Mouse (Mus musculus): Measurements from ENCODE around the gene Purb.
"Not testable (repeated sequence)": the region's sequence is repeated elsewhere in the genome, so short reads cannot be mapped to it uniquely, and the experiment has no call there.

The Purb gene

DNA sequence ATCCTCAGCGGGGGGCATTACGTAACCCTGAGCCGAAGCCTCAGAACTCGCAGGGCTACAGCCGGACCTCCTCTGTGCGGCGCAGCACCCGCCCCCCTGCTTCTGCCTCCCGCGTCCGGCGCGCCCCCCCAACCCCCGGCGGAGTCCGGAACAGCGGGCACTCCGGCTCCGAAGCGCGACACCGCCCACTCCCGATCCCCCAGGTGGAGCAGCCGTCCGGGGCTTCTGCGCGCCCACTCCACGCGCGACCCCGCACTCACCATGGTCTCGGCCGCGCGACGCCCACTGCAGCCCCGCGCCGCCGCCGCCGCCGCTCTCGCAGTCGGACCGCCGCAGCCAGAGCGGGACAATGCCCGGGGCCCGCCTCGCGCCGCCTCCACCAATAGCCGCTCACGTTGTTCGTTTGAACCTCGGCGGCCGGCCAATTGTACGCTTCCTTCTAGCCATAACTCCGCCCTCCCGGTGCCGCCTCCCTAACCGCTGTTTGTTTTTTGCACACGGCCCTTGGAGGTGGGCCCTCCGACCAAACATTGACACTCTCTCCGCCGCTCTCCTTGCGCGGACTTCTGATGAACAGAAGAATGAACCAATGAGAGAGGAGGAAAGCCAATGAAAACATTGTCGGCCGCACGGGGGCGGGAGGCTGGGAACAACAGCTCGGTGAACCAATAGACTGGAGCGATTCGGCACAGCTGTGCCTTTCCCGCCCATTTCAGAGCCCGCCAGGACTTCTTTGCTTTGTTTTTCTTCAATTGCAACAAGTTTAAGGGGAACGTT is 31.5 kb downstream of the Purb start, which contains the start of gene H2afv:
Gene H2afv (minus strand): TSS at position 367 of the 777 bp plus-strand sequence.
- DNase-seq (ENCODE audit: low read depth): peak; percentile 99

DNA sequence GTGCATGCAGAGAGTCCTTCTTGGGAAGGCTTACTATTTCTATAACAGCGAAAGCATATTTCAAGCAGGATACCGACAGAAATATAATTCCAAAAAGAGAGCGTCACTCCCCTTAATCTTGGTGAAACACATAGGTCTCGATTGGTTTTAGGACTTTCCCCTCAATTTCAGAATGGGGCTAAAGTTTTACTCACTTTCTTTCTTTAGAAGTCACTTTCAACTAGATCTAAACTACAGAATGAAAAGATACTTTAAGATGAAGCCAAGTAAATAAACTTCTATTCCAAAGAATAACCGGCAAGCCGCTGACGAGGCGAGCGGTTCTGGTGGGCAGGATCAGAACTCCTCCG is 32.0 kb downstream of the Purb start:
- DNase-seq (ENCODE audit: low read depth): no peak

DNA sequence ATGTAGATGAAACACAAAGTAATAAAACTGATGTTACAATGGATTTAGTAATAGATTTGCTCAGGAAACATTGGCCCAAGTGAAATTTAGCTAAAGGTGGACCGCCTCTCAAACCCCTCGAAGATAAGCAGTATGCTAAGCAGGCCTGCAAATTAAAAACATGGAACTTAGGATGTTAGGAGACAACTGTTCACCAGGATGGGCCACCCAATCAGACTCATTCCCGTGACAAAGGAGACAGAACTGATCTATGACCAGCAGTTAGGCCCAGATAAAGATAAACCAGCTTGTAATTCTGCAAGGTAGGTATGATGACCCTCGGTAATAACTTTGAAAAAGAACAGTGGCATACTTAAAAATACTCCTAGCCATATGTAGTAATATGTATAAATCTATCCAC is 32.6 kb downstream of the Purb start:
- no peak for DNase-seq (ENCODE audit: low read depth)

DNA sequence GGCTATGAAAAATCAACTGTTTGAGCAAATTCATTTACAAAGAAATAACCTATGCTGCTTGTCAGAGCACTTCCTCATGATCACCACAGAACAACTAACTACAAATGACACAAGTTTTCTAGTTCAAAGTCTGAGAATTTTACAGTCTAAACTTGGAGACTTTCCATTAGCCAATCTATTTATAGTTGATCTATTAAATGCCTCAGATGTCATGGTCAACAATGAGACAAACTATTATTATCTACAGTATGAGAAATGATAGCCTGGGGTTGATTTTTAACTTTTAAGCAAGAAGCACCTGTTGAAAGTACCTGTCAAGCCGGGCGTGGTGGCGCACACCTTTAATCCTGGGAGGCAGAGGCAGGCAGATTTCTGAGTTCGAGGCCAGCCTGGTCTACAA is 33.2 kb downstream of the Purb start:
- DNase-seq (ENCODE audit: low read depth): no peak

DNA sequence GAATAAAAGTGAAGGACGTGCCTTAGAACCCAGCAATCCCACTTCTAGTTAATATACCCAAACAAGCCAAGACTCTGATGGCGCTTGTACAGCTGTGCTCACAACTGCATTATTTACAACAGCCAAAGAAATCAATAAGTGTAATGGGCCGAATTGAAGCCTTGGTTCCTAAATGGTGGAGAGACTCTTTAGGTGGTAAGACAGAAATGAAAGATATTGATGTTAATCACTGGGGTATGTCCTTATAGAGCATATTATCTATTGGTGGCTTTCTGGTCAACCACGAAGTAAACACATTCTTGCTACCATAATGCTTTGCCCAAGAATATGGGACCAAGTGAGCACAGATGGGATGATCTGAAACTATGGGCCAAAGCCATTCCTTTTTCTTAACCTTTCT is 35.5 kb downstream of the Purb start:
- DNase-seq (ENCODE audit: low read depth): no peak

DNA sequence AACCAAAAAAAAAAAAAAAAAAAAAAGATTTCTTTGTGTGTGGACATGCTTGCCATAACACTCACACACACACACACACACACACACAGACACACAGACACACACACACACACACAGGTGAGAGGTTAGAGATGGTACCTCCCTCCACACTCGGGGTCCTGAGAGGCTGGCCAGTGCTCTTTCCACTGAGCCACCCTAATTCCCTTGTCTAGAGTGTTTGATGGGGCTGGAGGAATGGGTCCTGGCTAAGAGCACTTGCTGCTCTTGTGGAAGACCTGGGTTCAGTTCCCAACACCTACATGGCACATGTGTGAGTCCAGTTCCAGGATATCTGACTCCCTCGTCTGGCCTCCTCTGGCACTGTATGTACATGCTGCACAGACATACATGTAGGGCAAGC is 38.0 kb downstream of the Purb start:
- DNase-seq (ENCODE audit: low read depth): no peak

DNA sequence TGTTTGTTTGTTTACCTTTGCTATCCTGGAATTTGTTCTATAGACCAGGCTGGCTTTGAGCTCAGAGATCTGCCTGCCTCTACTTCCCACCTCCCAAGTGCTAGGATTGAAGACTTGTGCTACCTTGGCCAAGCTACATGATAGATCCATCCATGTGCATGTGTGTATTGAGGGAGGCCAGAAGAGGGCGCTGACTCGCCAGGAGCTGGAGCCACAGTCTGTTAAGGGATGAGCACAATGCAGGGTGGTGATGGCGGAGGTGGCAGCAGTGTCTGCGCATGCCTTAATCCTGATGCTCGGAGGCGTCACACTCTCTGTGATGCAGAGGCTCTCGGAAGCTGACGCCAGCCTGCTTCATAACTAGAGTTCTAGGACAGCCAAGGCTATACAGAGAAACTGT is 39.3 kb downstream of the Purb start:
- peak; percentile 70 for DNase-seq (ENCODE audit: low read depth)

DNA sequence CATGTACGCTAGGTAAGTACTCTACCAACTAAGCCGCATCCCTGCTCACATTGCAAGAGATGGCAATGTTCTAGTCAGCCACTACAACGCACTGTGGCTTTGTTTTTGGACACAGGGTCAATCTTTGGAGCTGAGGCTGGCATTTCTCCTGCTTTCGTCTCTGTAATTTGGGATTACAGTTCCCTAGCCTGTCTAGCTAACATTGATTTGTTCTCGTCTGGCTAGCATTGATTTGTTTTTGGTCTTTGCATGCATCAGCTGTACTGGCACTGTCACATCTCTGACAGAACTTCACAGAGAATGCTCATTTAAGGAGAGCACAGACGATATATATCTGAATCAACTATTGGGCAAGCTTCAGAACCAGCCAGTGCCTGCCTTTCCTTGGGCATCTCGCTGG is 45.5 kb downstream of the Purb start:
- no peak for DNase-seq (ENCODE audit: low read depth)

DNA sequence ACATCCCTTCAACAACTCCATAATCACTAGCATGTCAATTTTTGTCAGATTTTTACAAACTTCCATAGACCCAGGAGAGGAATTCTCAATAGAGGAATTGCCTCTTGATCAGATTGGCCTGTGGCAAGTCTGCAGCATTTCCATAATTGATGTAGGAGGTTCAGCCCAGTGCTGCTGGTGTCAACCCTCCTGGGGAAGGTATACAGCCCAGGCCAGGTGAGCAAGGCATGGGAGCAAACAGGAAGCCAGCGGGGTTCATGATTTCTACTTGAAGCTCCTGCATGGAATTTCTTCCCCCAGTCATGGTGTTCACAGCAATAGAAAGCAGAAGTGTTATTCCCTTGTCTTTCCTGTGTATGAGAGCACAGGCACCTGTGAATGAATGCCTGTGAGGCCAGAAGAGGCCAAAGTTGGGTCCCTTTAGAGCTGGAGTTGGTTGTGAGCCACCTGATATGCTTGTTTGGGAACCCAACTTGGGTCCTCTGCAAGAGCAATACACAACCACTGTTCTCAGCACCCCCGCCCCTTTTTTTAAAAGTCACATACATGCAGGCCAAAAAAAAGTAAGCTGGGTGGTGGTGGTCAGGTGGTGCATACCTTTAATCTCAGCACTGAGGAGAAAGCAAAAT is 54.9 kb downstream of the Purb start:
- DNase-seq (ENCODE audit: low read depth): no peak

DNA sequence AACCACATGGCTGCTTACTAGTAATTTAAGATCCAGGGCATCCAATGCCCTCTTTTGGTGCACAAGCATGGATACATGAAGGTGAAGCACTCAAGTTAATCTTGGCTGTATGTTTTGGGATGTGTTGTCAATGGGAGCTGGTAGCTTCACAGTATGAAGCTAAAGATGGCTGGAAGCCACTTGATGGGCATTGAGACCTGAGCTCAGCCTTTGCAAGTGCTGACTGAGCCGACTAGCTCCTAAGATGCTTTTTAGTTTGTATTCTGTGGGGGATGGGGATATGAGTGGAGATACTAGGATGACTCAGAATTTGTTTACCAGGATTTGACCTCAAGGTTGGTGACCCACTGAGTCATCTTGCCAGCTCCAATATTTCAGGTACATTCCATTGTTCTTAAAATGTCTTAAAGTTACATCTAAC is 55.4 kb downstream of the Purb start:
- no peak for DNase-seq (ENCODE audit: low read depth)

DNA sequence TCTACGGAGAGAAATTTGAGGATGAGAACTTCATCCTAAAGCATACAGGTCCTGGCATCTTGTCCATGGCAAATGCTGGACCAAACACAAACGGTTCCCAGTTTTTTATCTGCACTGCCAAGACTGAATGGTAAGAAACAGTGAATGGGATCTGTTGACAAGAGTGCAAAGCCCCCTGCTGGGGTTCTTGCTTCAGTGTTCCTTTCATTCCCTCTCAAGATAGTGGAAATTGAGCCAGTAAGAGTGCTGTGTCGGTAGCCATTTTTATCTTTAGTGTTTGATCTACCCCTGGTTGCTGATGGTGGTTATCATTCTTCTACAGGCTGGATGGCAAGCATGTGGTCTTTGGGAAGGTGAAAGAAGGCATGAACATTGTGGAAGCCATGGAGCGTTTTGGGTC is 56.6 kb downstream of the Purb start:
- DNase-seq (ENCODE audit: low read depth): not testable (repeated sequence)

DNA sequence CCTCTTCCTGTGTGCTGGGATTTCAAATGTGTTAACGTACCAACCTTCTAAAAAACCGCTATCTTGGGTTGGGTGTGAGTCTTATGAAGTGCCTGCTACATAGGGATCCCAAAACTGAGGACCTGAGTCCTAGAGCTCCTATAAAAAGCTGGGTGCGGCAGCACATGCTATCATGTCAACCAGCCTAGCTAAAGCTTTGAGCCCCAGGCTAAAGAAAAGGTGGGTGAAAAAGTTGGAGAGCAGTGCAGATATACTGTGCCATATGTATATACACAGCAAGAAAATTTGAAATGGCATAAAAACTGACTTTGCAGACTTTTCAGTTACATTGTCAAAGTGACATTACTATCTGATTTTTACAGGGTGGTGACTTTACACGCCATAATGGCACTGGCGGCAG is 57.0 kb downstream of the Purb start:
- DNase-seq (ENCODE audit: low read depth): no peak

Data from naive thymus-derived CD4-positive, alpha-beta T cell, adult 2 months (primary cell).